Mouse (Mus musculus): Measurements from ENCODE around the gene Chadl.

Gene Chadl

GRCm38 (mm10) chr15:81700161-81700560, 3.1 kb upstream of the Chadl start:
- no peak for DNase-seq

GRCm38 (mm10) chr15:81698532-81698931, 1.4 kb upstream of the Chadl start:
- no peak for DNase-seq

GRCm38 (mm10) chr15:81697847-81698246, 760 bp upstream of the Chadl start:
- DNase-seq = no peak

GRCm38 (mm10) chr15:81694891-81695290, 2.2 kb downstream of the Chadl start:
- no peak for DNase-seq

- peak; percentile 88 for DNase-seq
These were observed 2.9 kb downstream of the Chadl start for GRCm38 (mm10) chr15:81693967-81694881.

- DNase-seq = peak; percentile 30
These were observed 3.6 kb downstream of the Chadl start for GRCm38 (mm10) chr15:81693366-81693966.

- no peak for DNase-seq
These were observed 16.7 kb downstream of the Chadl start for GRCm38 (mm10) chr15:81680301-81680805.

GRCm38 (mm10) chr15:81676637-81677036, 20.4 kb downstream of the Chadl start:
- no peak for DNase-seq

GRCm38 (mm10) chr15:81670231-81670640, 26.9 kb downstream of the Chadl start:
- no peak for DNase-seq

- no peak for DNase-seq
These were observed 30.1 kb downstream of the Chadl start for GRCm38 (mm10) chr15:81666957-81667356.

- DNase-seq = peak; percentile 89
These were observed 33.2 kb downstream of the Chadl start, which contains the start of gene L3mbtl2 for GRCm38 (mm10) chr15:81663697-81664561. TSS of gene L3mbtl2 (plus strand) at chr15:81663889.

GRCm38 (mm10) chr15:81663281-81663680, 33.8 kb downstream of the Chadl start:
- no peak for DNase-seq

GRCm38 (mm10) chr15:81661701-81662100, 35.4 kb downstream of the Chadl start:
- no peak for DNase-seq

GRCm38 (mm10) chr15:81650636-81651035, 46.5 kb downstream of the Chadl start:
- peak; percentile 83 for DNase-seq

- peak; percentile 75 for DNase-seq
These were observed 47.3 kb downstream of the Chadl start for GRCm38 (mm10) chr15:81649516-81650455.

Measured in cerebellum, adult 11-12 months (tissue).